Mouse (Mus musculus): Measurements from ENCODE around the gene Psmd12.
"Not testable (repeated sequence)": the region's sequence is repeated elsewhere in the genome, so short reads cannot be mapped to it uniquely, and the experiment has no call there.

Psmd12 gene

DNA sequence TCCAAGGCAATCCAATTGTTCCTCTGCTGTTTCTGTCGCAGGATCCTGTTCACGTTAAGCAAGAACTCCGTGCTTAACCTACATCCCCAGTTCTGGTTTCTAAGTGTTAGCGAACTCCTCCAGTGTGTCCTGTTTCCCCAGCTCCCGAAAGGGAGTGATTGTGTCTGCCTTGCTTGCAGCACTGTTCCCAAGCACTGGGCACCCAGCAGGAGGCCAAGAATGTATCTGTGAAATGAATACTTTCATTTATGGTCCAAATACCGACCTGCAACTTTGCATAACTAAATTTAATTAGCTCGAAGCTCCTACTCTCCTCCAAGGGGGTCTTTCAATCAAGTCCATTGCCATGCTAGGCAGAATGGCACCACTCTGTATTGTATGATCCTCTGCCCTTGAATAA is 19.5 kb upstream of the Psmd12 start:
- no peak for DNase-seq (ENCODE audit: low read depth, low spot score)

DNA sequence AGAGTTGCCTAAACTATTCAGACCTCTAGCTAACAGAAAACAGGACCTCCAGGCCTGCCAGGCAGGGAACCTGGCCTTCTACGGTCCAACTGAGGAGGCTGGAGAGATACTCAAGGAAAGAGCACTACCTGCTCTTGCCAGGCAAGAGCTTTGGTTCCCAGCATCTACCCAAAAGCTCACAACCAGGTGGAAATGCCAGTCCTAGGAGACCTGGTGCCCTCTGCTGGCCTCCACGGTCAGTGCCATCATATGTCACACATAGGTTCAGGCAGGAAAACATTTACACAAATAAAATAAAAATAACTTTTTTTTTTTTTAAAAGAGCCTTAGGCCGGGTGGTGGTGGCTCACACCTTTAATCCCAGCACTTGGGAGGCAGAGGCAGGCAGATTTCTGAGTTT is 16.8 kb upstream of the Psmd12 start:
- DNase-seq (ENCODE audit: low read depth, low spot score) = no peak

DNA sequence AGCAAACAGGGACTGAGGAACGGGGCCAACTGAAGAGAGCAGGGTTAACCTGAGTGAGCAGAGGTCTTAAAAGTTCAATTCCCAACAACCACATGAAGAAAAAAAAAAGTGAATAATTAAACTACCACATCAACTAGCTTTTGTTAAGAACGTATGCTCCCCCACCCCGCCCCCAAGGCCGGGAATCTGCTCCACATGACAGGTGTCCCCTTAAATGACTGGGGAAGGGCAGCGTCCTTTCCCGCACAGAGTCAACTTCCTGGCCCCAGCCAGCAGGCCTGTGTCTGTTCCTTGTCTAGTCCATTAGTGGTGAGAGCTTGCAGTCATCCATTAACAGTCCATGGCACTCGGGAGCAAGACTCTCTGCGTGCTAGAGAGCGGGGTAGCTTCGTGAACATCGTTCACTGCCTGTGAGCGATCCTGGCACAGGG is 16.0 kb upstream of the Psmd12 start:
- no peak for DNase-seq (ENCODE audit: low read depth, low spot score)

DNA sequence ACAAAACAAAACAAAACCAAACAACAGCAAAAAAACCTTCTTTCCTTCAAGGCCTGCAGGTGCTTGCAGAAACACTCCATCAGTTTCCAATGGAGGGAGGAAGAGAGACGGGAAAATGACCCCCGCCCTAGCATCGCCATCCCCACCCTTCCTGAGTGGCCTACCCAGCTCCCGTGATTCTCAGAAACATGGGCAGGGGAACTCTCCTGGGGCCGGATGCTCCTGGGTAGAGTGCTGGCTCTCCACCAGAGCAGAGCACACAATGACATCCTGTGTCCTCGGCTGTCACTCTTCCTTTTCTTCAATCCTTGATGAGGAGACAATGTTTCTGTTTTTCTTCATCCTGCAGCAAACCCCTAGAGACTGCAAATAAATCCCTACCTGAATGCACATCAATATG is 15.1 kb upstream of the Psmd12 start:
- no peak for DNase-seq (ENCODE audit: low read depth, low spot score)

DNA sequence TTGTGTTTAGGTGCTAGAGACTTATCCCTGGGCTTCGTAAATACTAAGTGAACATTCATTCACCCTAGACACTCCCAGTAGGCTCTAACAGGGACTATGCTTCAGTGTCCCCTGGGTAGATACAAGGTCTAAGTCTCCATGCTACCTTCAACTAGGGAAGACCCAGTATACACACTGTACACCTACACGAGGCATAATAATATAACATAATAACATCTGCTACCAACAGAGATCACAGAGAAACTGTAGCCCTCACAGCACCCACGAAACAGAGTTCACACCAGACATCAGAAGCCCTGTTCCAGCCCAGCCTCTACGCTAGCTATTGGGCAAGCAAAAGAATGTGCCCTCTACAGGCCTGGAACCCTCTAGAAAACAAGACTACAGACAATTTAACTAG is 14.2 kb upstream of the Psmd12 start:
- no peak for DNase-seq (ENCODE audit: low read depth, low spot score)

DNA sequence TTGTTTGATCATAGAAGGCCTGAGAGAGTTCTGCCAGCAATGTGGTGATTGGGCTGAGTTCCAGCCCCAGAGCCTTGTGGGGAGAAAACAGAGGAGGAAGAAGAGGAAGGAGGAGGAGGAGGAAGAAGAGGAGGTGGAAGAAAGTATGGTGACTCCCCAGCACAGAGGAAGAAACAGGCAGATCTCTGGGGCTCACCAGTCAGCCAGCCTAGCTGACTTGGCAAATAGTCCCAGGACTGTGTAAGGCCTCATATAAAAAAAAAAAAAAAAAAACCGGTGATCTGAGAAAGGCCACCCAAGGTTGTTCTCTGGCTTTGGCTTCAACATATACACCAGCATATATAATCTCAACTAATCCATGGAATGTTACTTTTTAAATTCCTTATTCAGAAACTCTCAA is 13.3 kb upstream of the Psmd12 start:
- no peak for DNase-seq (ENCODE audit: low read depth, low spot score)

DNA sequence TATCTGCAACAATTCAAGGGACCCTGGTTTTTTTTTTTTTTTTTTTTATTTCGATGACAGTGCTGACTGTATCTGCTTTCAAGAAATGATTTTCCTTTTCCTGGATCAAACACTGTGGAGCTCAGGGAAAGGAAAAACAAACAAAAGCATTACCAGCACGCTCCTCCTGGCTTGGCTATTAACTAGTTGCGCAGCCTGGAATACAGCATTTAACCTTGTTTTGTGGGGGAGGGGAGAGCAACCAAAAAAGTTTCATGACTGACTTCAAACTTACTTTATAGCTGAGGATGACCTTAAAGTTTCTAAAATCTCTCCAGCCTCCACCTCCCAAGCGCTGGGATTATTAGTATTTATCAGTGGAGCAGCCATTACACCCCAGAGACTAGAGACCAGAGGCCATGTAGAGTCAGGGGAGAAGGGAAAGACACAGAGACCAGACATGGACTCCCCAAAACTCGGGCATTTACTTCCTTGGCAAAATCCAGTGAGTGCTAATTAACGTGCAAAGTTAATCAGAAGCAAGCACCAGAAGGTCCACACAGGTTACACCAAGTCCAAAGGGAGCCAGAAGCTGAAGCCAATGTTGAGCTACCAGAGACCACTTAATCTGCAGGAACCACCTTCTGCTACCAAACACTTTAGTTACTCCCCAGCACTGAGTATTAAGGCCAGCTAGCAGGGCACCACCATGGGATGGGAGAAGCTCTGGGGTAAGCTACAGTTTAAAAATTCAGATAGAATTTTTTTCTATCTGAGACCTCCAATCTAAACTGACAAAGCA is 12.5 kb upstream of the Psmd12 start:
- DNase-seq (ENCODE audit: low read depth, low spot score) = no peak

DNA sequence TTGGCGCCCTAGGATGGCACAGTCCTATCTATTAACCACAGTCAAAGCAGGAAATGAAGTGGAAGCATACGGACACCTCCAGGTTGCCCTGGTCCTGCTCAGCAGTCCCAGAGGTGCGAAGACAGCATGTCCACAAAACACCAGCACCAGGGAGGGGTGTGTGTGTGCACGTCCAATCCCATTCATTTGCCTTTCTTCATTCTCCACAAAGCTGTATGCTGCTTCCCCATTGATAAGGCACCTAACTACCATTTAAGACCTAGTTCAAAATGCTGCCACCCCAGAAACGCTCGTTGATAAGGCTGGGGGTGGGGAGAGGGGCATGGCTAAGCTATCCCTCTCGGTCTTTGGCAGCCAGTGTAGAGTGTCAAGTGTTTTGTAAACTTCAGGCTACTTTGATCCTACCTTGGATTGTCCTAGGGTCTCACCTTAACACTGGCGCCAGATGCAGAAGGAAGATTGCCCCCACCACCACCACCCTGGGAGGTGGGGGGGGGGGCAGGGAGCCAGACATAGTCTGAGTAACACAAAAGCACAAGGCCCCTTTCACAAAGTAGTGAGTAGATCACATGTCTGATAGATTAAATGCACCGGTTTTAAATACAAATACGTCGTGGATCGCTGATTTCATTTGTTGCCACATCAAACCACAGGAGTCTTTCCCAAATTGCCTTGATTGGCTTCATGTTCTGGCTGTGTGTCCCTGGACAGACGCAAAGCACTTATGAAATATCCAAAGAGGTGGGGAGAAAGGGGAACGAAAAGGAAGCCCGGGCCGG is 10.8 kb upstream of the Psmd12 start:
- no peak for DNase-seq (ENCODE audit: low read depth, low spot score)

DNA sequence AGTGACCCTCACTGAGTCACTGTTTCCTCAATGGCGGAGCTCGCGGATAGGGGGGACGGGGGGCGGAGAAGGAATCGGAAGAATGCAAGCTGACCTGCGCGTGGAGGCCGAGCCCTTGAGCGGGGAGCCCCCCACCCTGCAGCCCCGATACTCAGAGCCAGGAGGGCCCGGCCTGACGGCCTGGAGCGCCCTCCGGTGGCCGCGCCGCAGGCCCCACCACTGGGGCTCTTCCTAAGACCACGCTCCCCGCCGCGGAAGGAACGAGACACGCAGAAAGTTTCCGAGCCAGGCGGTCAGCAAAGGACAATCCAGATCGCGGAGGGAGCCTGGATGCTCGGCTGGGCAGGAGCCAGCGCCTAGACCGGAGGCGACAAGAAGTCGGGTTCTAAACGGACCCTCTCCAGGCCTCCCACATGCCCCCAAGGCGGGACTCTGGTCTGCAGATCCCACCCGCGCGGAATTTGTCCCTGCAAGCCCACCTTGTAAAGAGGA is 10.2 kb upstream of the Psmd12 start:
- peak; percentile 49 for DNase-seq (ENCODE audit: low read depth, low spot score)

DNA sequence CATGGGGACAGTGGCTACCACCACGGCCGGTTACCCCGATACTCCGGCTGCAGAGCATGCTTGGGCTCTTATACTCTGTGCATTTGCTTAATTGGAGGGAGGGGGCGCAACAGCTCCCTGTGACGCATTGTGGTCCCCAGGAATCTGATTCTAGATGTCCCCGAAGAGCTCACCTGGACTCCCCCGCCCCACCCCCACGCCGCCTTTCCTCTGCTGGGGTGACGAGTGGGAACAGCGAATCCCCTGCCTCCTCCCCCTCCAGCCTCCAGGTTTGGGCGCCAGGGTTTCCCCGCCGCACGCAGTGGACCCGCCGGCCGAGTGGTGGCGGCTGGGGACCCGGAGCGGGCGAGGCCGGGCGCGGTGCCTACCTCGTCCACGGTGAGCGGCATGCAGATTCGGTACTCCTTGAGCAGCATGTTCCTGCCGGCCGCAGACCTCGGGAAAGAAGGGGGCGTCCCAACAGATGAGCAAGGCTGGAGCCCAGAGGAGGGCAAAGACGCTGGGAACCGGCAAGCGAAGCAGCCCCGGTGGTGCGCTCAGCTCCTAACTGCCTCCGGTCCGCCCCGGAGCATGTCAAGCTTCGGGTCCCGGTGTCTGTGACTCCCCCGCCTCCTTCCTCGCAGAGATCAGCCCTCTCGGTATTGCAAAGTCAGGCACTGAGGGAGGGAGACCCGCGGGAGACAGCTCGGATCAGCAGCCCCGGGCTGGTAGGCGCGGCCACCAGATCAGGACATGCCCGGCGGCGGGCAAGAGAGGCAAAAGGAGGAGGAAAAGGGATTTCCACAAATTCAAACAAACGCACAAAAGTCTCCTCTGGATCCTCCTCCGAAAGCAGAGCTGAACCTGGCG is 9.5 kb upstream of the Psmd12 start:
- peak; percentile 29 for DNase-seq (ENCODE audit: low read depth, low spot score)

DNA sequence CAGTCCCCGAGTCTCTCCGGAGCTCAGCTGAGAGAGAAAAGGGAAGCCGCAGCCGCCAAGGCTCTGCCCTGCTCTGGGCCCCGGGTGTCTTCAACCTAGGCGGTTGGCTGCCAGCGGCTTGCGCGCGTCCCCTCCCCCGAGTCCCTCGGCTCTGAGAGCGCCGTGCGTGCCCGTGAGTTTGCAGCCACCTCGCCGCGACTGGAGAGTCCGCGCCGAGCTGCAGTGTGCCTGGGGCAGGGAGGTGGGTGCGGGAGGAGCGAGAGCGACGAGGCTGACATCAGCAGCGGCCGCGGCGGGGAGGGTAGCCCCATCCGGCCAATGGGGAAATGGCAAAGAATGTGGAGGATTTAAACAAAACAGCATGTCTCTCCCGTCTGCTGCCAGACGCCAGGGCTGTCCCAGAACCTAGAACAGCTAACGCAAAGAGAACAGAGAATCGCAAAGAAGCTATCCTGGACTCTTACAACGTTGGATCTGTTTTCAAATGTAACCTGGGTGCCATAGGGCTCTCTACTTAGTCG is 8.7 kb upstream of the Psmd12 start, which contains the start of gene Pitpnc1:
Pitpnc1 (minus strand) TSS at position 179 of the 521 bp plus-strand sequence.
- peak; percentile 63 for DNase-seq (ENCODE audit: low read depth, low spot score)

DNA sequence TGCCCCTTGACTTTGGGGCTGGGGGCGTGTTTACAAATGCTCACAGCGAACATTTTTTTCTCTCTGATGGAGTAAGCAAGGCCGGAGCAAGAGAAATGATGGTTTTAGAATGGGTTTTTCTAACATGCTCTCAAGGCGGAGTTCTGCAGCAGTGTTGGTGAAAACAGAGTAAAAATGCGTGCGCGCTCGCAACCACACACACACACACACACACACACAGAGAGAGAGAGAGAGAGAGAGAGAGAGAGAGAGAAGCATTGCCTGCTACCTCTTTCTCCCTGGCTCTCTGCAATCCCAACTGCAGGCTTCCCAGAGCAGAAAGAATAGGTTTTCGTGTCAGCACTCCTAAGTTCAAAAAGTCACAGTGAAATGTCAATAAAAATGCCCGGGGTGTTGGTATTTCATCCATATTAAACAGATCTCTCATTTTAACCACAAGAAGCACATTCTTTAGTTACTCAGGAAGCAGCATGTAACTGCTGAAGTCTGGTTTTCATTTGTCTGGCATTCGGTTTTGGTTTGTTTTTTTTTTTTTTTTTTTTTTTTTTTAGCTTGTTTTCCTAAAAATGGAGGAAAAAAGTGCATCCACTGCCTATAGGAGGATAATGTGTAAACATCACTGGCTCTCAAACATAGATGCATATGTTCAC is 8.1 kb upstream of the Psmd12 start:
- DNase-seq (ENCODE audit: low read depth, low spot score) = no peak

DNA sequence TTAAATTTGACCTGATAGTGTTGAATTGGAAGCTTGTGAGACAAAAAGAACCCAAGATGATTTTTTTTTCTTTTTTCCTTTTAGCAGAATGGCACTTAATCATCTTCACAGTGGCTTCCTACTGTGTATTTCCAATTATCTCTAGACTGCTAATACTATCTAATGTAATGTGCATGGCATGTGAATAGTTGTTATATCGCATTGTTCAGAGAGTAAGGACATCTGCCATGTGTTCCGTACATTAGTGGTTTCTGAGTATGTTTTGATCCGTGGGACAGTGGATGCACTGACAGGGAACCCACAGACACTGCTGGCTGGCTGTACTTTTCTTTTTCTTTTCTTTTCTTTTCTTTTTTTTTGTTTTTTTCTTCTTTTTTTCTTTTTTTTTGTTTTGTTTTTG is 7.0 kb upstream of the Psmd12 start:
- DNase-seq (ENCODE audit: low read depth, low spot score) = no peak

DNA sequence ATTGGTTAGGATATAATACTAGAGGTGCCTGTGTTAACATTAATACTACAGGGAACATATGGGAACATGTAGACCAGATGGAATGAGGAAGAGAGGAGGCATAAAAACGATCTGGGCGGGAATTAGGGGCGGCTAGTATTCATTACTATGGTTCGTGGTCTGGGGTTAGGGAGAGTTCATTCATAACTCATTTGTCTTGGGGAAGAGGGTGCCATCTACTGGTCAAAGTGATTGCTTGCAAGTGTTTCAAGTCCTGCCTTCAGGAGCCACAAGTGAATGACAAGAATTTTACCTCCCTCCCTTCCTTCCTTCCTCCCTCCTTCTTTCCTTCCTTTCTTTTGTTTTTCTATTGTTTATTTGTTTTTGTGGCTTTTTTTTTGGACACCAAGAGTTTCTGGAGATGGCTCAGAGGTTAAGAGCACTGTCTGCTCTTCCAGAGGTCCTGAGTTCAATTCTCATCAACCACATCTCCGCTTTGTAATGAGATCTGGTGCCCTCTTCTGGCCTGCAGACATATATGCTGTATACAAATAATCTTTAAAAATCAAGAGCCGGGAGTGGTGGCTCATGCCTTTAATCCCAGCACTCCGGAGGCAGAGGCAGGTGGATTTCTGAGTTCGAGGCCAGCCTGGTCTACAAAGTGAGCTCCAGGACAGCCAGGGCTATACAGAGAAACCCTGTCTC is 6.0 kb upstream of the Psmd12 start:
- DNase-seq (ENCODE audit: low read depth, low spot score) = peak; percentile 74

DNA sequence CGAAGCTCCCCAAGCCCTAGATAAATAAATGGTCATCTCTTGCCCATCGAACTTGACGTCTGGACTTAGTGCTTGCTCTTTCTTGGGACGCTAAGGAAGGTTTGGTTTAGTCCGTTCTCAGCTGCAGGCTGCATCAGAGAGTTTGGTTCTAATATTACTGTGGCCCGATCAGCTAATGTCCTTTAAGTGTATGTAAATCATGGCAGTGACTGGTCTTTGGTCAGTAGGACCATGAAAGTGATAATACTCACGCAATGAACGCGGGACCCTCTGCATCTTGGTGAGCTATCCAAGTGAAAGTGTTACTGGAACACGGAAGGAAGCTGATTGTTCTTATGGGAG is 549 bp downstream of the Psmd12 start:
- DNase-seq (ENCODE audit: low read depth, low spot score) = no peak

DNA sequence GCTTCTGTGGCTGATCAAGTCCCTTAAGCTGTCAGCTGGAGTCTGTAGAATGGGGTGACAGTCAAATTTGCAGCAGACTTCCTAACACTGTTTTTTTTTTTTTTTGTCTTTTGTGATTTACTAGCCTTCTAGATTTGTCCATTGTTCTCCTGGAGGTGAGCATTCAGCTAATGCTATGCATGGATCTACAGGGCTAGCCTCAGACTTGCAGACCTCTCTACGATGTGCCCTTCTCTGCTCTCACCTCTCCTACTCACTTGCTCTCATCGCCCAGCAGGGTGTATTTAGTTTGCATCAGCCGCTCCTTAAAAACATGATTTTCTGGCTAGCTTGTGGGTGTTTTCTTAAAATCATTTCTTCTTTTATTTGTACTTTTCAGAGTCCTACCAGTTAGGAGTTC is 5.1 kb downstream of the Psmd12 start:
- DNase-seq (ENCODE audit: low read depth, low spot score) = no peak

DNA sequence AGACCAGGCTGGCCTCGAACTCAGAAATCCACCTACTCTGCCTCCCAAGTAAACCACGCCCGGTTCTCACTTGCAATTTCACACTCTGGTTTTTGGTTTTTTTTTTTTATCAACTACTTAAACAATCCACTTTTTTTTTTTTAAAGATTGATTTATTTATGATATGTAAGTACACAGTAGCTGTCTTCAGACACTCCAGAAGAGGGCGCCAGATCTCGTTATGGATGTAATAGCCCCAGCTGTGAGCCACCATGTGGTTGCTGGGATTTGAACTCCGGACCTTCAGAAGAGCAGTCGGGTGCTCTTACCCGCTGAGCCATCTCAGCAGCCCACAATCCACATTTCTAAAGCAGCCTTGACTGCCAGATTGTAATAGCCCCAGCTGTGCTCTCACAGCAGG is 23.5 kb downstream of the Psmd12 start:
- DNase-seq (ENCODE audit: low read depth, low spot score) = no peak

DNA sequence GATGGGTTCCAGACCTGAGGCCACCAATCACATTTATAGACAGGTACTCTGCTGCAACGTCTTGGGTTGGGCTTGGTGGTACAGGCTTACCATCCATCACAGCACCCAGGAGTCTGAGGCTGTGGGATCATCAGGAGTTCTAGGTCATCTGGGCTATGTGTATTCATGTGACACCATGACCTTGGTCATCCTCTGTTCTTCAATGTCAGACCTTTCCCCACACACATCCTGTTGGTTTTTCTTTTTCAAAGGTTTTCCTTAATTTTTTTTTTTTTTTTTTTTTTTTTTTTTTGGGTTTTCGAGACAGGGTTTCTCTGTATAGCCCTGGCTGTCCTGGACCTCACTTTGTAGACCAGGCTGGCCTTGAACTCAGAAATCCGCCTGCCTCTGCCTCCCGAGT is 25.1 kb downstream of the Psmd12 start:
- not testable (repeated sequence) for DNase-seq (ENCODE audit: low read depth, low spot score)

DNA sequence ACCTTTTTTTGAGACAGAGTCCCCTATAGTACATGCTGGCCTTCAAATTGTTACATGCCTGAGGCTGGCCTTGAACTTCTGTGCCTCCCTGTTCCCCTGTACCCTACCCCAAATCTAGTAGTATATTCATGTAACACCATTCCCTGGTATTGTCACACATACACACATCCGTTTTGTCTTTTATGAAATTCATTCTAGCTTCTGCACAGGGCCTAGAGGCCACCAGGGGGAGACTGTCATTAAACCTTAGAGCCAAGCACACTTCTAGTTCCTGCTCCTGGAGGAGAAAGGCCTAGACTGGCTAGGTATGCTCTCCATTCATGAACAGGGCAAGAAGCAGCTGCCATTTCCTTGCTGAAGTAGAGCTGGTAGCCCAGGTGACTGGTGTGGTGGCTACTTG is 27.0 kb downstream of the Psmd12 start:
- no peak for DNase-seq (ENCODE audit: low read depth, low spot score)

DNA sequence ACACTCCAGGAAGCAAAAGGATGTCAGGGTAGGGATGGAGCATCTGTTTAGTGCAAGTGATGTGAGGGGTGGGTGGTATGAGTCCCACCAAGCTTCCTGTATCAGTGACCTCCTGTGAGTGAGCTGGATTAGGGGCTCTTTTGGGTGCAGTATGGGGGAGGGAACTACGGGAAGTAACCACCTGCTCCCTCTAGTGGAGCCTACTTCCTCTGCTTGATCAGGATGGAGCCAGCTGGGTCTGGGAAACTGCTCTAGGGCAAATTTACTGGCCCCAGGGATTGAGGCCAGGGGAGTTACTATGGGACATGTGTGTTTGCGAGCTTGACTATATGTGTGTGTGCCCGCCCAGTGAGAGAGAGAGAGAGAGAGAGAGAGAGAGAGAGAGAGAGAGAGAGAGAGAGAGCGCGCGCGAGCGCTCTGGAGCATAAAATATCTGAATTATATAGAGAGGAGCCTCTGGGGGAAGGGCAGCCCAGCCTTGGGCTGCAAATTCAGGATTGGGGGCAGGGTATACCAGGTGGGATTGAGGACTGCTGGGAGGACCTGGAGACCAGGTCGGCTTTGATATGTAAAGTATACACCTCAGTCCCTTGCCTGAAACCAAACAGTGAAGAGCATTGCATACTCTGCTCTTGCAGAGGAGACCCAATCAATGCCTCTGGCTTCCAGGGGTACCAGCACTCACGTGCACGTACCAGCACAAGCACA is 30.5 kb downstream of the Psmd12 start:
- DNase-seq (ENCODE audit: low read depth, low spot score) = peak; percentile 29

Data from retina, adult 2 months (tissue).